ENCODE assay signal across 25 mouse cellular contexts in the genomic region with DNA sequence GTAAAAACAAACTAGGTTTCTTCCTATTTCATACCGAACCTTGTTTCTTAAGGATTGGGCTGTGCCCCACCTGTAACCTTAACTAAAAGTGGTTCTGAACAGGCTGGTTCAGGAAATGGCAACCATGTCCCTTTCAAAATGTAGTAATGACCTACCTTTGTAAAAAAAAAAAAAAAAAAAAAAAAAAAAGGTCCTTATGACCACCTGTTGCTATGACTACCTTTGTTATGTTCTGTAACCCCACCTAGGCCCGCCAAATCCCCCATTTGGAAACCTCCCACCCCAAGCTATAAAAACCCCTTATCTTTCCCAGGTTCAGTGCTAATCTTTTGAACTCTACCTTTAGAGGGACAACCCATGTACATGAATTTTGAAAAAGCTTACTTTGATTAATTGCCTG.
"Had no signal": no experiment of that assay in that cellular context is flagged by ENCODE, and none has a peak within 500 bp of the region (broad histone marks: within the 10 kb centered on the region; RNA-seq: fewer than 3 reads in every experiment).

No protein-coding gene starts in this region.

- H3K36me3 ChIP-seq: embryonic facial prominence, embryonic 10.5 days; embryonic facial prominence, embryonic 12.5 days; embryonic facial prominence, embryonic 13.5 days; embryonic facial prominence, embryonic 15.5 days; forebrain, embryonic 10.5 days; forebrain, embryonic 12.5 days; forebrain, embryonic 15.5 days had no signal

- H3K27ac ChIP-seq: embryonic facial prominence, embryonic 10.5 days; embryonic facial prominence, embryonic 12.5 days; embryonic facial prominence, embryonic 13.5 days; embryonic facial prominence, embryonic 15.5 days; forebrain, embryonic 10.5 days; forebrain, embryonic 12.5 days; forebrain, embryonic 13.5 days; forebrain, embryonic 15.5 days; gastrocnemius, adult 2 months; heart, adult 2 months had no signal

- H3K9me3 ChIP-seq: embryonic facial prominence, embryonic 10.5 days; embryonic facial prominence, embryonic 12.5 days; embryonic facial prominence, embryonic 13.5 days; embryonic facial prominence, embryonic 15.5 days; forebrain, embryonic 10.5 days; forebrain, embryonic 12.5 days; forebrain, embryonic 13.5 days; forebrain, embryonic 15.5 days had no signal

- H3K4me1 ChIP-seq: embryonic facial prominence, embryonic 10.5 days; embryonic facial prominence, embryonic 12.5 days; embryonic facial prominence, embryonic 15.5 days; forebrain, embryonic 12.5 days; forebrain, embryonic 13.5 days; forebrain, embryonic 15.5 days had no signal

- H3K9ac ChIP-seq: embryonic facial prominence, embryonic 12.5 days; embryonic facial prominence, embryonic 13.5 days; embryonic facial prominence, embryonic 15.5 days; forebrain, embryonic 12.5 days; forebrain, embryonic 13.5 days; forebrain, embryonic 15.5 days; forebrain, postnatal 0 days had no signal

- DNase-seq: cerebellum, adult 9-10 months; cerebellum, adult 9-11 months; cerebellum, postnatal 10 days; cerebellum, postnatal 14 days; cerebellum, postnatal 25 days; cerebellum, postnatal 36 days; embryo, embryonic 11 days; forebrain, postnatal 0 days; gastrocnemius, adult 2 months; gastrocnemius, postnatal 10 days; gastrocnemius, postnatal 14 days; gastrocnemius, postnatal 25 days; gastrocnemius, postnatal 36 days; heart, adult 11 months; heart, adult 18-20 months; heart, adult 2 months had no signal

- H3K4me3 ChIP-seq: embryonic facial prominence, embryonic 10.5 days; embryonic facial prominence, embryonic 12.5 days; embryonic facial prominence, embryonic 13.5 days; embryonic facial prominence, embryonic 15.5 days; erythroblast, embryonic 14.5 days; forebrain, embryonic 10.5 days; forebrain, embryonic 12.5 days; forebrain, embryonic 13.5 days; forebrain, embryonic 15.5 days; gastrocnemius, adult 2 months; heart, adult 2 months had no signal
